Mouse (Mus musculus) kidney, adult 18-20 months (tissue): ENCODE measurements around the gene 4930522H14Rik.
A peak's percentile ranks its signal among the peaks of the same experiment; 100 is the strongest.

ENCODE experiments used
- DNase-seq: peaks from one replicate; pipeline ENCODE4 v3.0.0; 2021

The 4930522H14Rik gene

GRCm38 (mm10) chr4:109475078-109475477 is 56.0 kb downstream of the 4930522H14Rik start:
- no peak for DNase-seq

- peak; percentile 8 for DNase-seq
Observed at GRCm38 (mm10) chr4:109472566-109472965, 58.5 kb downstream of the 4930522H14Rik start.

GRCm38 (mm10) chr4:109471606-109472005 is 59.5 kb downstream of the 4930522H14Rik start:
- no peak for DNase-seq

GRCm38 (mm10) chr4:109467687-109468086 is 63.4 kb downstream of the 4930522H14Rik start:
- DNase-seq: no peak

- no peak for DNase-seq
Observed at GRCm38 (mm10) chr4:109463892-109464291, 67.2 kb downstream of the 4930522H14Rik start.

GRCm38 (mm10) chr4:109460421-109461179 is 70.5 kb downstream of the 4930522H14Rik start:
- DNase-seq: no peak

- DNase-seq: no peak
Observed at GRCm38 (mm10) chr4:109456821-109457220, 74.3 kb downstream of the 4930522H14Rik start.
